Mouse (Mus musculus) spleen, adult 2 months (tissue): ENCODE measurements at regions not wholly inside any gene's neighbourhood (a gene's known extent, or its start where the extent isn't known, plus 50 kb on each side); places are given as distances from the start of the nearest gene placed in this dataset.

Experiments used
- CTCF ChIP-seq: fragments of 200-500 bp; IDR thresholded peaks from 2 replicates; pipeline ENCODE4 v1.5.1; 2011; ENCODE audit warnings: mild to moderate bottlenecking, inconsistent platforms; ENCODE audit not compliant: insufficient read depth, insufficient read length, insufficient replicate concordance; ENCODE audit errors: extremely low read depth
- POLR2A ChIP-seq: fragments of 200-500 bp; IDR thresholded peaks from 2 replicates; pipeline ENCODE4 v1.6.1; 2011; ENCODE audit warnings: low read depth, low read length, inconsistent platforms

DNA sequence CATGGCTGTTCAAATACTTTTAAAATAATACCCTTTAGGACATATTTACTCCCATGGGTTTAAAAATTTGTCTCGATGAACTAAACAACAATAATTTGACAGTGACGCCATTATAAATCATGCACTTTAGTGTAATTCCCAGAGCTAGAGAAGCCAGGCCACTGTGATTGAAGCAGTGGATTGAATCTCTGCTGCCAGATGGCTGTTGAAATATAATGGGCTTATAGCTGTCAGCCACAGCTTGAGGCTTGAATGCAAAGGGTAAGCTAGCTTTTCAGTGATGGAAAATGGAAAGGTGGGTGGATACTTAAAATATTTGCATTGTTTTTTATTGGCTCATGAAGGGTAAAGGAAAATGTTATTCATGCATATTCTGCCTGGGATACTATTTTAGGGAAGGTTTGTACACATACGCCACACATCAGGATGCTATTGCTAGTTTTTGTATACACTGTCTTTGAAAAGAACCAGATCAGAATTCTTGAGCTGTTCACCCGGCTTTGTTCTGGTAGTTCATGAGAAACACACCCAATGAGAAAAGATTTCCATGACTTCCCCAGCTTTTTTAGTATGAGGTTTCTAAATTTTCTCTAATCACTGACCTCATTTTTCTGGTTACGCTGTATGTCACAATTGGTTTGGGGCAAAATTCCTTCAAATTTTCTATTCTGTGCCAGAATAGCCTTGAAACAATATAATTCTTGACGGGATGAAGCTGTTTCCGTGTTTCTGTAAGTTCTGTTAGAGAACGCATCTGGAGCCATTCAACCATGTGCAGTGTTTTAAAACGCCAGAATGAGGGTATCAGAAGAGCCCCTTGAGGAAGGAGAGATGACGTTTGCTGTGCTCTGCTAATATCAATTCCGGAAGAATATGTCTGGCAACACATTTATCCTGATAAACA, 78.7 kb upstream of the Pam start:
- TF ChIP-seq POLR2A (no peak), CTCF (no peak)
